Mouse (Mus musculus): Measurements from ENCODE around the gene Zfp109.
A peak's percentile ranks its signal among the peaks of the same experiment; 100 is the strongest.

Gene Zfp109

DNA sequence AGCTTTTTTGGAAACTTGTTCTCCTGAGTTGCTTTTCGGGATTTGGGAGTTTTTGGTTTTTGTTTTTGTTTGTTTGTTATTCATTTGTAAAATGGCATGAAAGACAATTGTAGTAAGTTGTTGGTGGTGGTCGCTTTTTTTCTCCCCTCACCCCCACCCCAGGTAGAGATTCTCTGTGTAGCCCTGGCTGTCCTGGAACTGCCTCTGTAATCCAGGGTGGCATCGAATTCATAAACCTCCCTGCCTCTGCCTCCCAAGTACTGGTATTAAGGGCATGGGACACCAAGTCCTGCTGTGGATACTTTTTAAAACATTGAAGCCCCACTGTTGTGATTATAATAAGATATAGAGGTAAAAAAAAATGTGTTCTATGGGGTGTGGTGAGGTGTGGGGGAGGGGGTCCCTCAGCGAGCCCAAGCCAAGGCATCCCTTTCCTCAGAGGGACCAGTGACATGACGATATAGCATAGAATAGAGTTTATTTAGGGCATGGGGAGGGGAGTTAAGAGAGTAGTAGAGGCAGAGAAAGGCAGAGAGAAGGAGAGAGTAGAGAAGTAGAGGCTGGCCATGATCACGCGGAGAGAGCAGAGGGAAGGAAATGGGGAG, 29.0 kb downstream of the Zfp109 start:
- no peak for DNase-seq (ENCODE audit: low read depth, low spot score)

- peak; percentile 74 for DNase-seq (ENCODE audit: low read depth, low spot score)
These were observed 29.7 kb downstream of the Zfp109 start for GRCm38 (mm10) chr7:24207488-24208261.

DNA sequence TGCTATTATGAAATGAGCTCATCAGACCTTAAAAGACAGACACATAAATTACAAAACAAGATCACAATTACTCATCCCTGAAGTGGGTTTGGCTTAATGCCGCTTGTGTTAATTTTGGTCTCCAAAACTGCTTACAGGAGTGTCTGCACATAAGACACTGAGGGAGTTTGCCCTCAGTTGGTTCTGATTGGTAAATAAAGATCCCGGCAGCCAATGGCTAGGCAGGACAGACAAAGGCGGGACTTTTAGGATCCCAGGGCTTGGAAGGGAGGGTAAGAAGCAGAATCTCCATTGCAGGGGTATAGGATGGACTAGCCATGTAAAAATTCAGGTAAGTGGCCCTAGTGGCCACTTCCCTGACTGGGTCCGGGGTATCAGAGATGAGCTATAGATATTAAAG, 40.4 kb downstream of the Zfp109 start:
- no peak for DNase-seq (ENCODE audit: low read depth, low spot score)

DNA sequence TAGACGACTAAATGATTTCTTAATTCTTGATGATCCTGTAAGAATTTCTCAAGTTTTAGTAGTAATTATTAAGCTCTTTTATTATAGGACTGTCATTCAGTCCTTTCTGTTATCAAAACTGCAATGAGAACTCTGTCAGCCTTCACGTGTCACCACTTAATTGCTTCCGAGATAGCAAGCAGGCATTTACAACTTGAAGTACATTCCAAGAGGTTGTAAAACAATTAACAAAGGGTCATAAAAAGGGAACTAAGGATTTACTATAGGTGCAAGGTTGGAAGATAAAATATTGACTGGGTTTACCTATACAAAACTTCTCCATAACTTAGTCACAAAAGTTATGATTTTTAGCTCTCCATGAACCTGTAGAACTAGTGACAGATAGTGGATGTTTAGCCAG, 44.2 kb downstream of the Zfp109 start:
- no peak for DNase-seq (ENCODE audit: low read depth, low spot score)

GRCm38 (mm10) chr7:24191361-24191760, 46.0 kb downstream of the Zfp109 start:
- no peak for DNase-seq (ENCODE audit: low read depth, low spot score)

- no peak for DNase-seq (ENCODE audit: low read depth, low spot score)
These were observed 47.8 kb downstream of the Zfp109 start for GRCm38 (mm10) chr7:24189571-24189944.

DNA sequence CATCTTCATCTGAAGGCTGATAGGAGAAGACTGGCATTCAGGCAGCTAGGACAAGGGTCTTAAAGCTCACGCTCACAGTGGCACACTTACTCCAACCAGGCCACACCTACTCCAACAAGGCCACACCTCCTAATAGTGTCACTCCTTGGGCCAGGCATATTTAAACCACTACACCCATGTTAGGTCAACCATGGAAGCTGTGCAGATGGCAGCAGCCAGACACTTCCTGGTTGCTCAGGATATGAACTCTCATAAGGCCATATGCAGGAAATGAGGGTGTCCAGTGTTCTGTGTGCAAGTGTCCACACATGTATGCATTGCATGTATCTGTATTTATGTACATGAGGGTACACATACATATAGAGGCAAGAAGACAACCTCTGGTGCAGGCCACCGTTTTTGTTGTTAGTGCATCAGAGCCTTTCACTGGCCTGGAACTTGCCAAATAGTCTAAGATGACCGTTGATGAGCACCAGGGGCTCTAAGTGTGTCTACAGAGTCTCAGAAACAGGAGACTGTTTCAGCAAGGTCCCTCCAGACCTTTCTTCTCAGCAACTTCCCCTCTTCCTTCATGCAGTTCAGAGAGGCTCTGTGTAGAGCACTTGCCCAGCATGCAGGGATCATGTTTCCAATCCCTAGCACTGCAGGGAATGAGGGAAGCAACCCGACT, 48.3 kb downstream of the Zfp109 start:
- no peak for DNase-seq (ENCODE audit: low read depth, low spot score)

DNA sequence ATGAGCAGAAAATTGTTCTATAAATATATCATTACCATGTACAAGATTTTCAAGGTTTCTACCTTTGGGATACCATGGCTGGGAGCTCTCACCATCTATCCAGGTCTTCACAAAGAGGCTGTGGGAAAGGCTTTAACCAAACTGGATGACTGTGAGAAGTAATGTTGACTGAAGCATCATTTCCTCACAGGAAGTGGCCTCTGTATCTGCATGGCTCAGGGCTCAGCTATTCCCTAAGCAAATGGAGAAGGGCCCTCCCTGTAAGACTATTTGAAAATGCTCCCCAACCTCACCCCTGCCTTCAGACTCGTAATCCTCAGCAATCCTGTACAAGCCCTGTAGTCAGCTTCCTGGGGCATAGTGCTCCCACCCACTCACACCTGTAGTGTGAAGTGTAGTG, 49.7 kb downstream of the Zfp109 start:
- DNase-seq (ENCODE audit: low read depth, low spot score): no peak
